Mouse (Mus musculus): ENCODE measurements around the gene Rtp4.

The Rtp4 gene

GRCm38 (mm10) chr16:23520235-23520871, at the start of gene Rtp4, which contains the start of gene Masp1:
Gene Rtp4, plus strand, starts transcription at chr16:23520291.
Gene Masp1, minus strand, starts transcription at chr16:23520815.
- peak; percentile 66 for DNase-seq (ENCODE audit: low spot score)

GRCm38 (mm10) chr16:23471551-23471950, 48.5 kb upstream of the Rtp4 start:
- no peak for DNase-seq (ENCODE audit: low spot score)

GRCm38 (mm10) chr16:23472046-23472445, 48.0 kb upstream of the Rtp4 start:
- DNase-seq (ENCODE audit: low spot score) = no peak

- DNase-seq (ENCODE audit: low spot score) = no peak
Observed at GRCm38 (mm10) chr16:23475651-23476050, 44.4 kb upstream of the Rtp4 start.

GRCm38 (mm10) chr16:23476598-23476997, 43.5 kb upstream of the Rtp4 start:
- no peak for DNase-seq (ENCODE audit: low spot score)

GRCm38 (mm10) chr16:23479872-23480603, 40.1 kb upstream of the Rtp4 start:
- DNase-seq (ENCODE audit: low spot score) = no peak

- DNase-seq (ENCODE audit: low spot score) = no peak
Observed at GRCm38 (mm10) chr16:23482218-23482617, 37.9 kb upstream of the Rtp4 start.

GRCm38 (mm10) chr16:23482846-23483245, 37.2 kb upstream of the Rtp4 start:
- DNase-seq (ENCODE audit: low spot score) = no peak

GRCm38 (mm10) chr16:23483292-23483691, 36.8 kb upstream of the Rtp4 start:
- no peak for DNase-seq (ENCODE audit: low spot score)

- DNase-seq (ENCODE audit: low spot score) = no peak
Observed at GRCm38 (mm10) chr16:23492783-23493182, 27.3 kb upstream of the Rtp4 start.

GRCm38 (mm10) chr16:23496245-23496924, 23.7 kb upstream of the Rtp4 start:
- DNase-seq (ENCODE audit: low spot score) = no peak

GRCm38 (mm10) chr16:23497440-23497839, 22.7 kb upstream of the Rtp4 start:
- peak; percentile 71 for DNase-seq (ENCODE audit: low spot score)

- DNase-seq (ENCODE audit: low spot score) = no peak
Observed at GRCm38 (mm10) chr16:23497881-23498280, 22.2 kb upstream of the Rtp4 start.

GRCm38 (mm10) chr16:23498691-23499131, 21.4 kb upstream of the Rtp4 start:
- DNase-seq (ENCODE audit: low spot score) = no peak

- DNase-seq (ENCODE audit: low spot score) = no peak
Observed at GRCm38 (mm10) chr16:23500558-23500957, 19.5 kb upstream of the Rtp4 start.

GRCm38 (mm10) chr16:23501288-23501687, 18.8 kb upstream of the Rtp4 start:
- no peak for DNase-seq (ENCODE audit: low spot score)

GRCm38 (mm10) chr16:23502478-23502877, 17.6 kb upstream of the Rtp4 start:
- no peak for DNase-seq (ENCODE audit: low spot score)

GRCm38 (mm10) chr16:23503351-23503750, 16.7 kb upstream of the Rtp4 start:
- DNase-seq (ENCODE audit: low spot score) = no peak

- no peak for DNase-seq (ENCODE audit: low spot score)
Observed at GRCm38 (mm10) chr16:23504320-23504744, 15.8 kb upstream of the Rtp4 start.

GRCm38 (mm10) chr16:23505904-23506687, 14.0 kb upstream of the Rtp4 start:
- DNase-seq (ENCODE audit: low spot score) = no peak

- DNase-seq (ENCODE audit: low spot score) = no peak
Observed at GRCm38 (mm10) chr16:23511166-23511935, 8.7 kb upstream of the Rtp4 start.

All from embryo, embryonic 10.5 days (tissue).